Comparison of ENCODE assay signal across 11 mouse cellular contexts in genomic region chr5:64682326-64682845, GRCm38 (mm10).
DNase-seq lines count a peak whose midpoint lies in the region; ATAC-seq and TF ChIP-seq lines count a peak whose summit lies in the region.
"Had no signal": no experiment of that assay in that cellular context is flagged by ENCODE, and none has a peak within 500 bp of the region (broad histone marks: within the 10 kb centered on the region; RNA-seq: fewer than 3 reads in every experiment).

No protein-coding gene starts in this region.

- peaks cover 0 to 34% of the 10 kb centered on the region in 2 experiments; a peak in 2 of 4 replicates for H3K36me3 ChIP-seq in MEL (ENCODE audit: control insufficient read depth in 1 of 2, insufficient read depth in 2 of 2, low read length in 2 of 2)
- H3K36me3 ChIP-seq: forebrain, embryonic 15.5 days; midbrain, embryonic 13.5 days had no signal

- TF ChIP-seq CTCF in MEL (IDR thresholded peaks at IDR 0.05 in 2 of 3, conservative IDR thresholded peaks at IDR 0.05 in 1 of 3; ENCODE audit: control insufficient read depth in 1 of 3, insufficient read depth in 1 of 3, low read depth in 2 of 3, low read length in 3 of 3, poor library complexity in 1 of 3, severe bottlenecking in 1 of 3), result no peak
- no peak for TF ChIP-seq CTCF in left cerebral cortex, adult 2 months (IDR thresholded peaks at IDR 0.05)

- TF ChIP-seq POLR2A in MEL (IDR thresholded peaks at IDR 0.05; ENCODE audit: control insufficient read depth in 1 of 2, insufficient read depth in 1 of 2, low read depth in 1 of 2, low read length in 2 of 2, poor library complexity in 1 of 2), result no peak

- DNase-seq in cerebellum, postnatal 14 days, result peak; percentile 48 to 58
- no peak for DNase-seq in cerebellum, adult 11-12 months
- DNase-seq in MEL (ENCODE audit: low read depth, low spot score), result peak; percentile 70
- DNase-seq in heart, adult 9 months (ENCODE audit: low spot score in 2 of 2), result peak; percentile 44 to 75
- DNase-seq in lung, postnatal 10 days, result peak; percentile 60
- no peak for DNase-seq in right cerebral cortex, postnatal 10 days (ENCODE audit: low spot score in 2 of 2)
- no peak for DNase-seq in left cerebral cortex, adult 2 months (ENCODE audit: extremely low spot score in 1 of 2, low spot score in 2 of 2)

- H3K9me3 ChIP-seq in MEL (replicated peaks; ENCODE audit: insufficient read depth, low read length), result no peaks in the 10 kb centered on the region
- H3K9me3 ChIP-seq: forebrain, embryonic 15.5 days; midbrain, embryonic 13.5 days had no signal

- intact Hi-C loops in left cerebral cortex, adult 2 months (cut with DNase I), result no loop called here

- no peaks in the 10 kb centered on the region for H3K79me2 ChIP-seq in MEL (ENCODE audit: control insufficient read depth, insufficient read depth, low read length, poor library complexity)

- peaks cover 8 to 31% of the 10 kb centered on the region in 2 experiments for H3K4me1 ChIP-seq in MEL (ENCODE audit: control insufficient read depth in 1 of 2, insufficient read depth in 2 of 2, low read length in 2 of 2)
- H3K4me1 ChIP-seq: forebrain, embryonic 15.5 days; midbrain, embryonic 13.5 days had no signal

- no peak for TF ChIP-seq RAD21 in MEL (IDR thresholded peaks at IDR 0.05; ENCODE audit: low read depth, low read length)

- H3K27ac ChIP-seq in MEL (ENCODE audit: control insufficient read depth, low read depth, low read length), result peak overlapping the region; percentile 51
- no peak overlapping the region for H3K27ac ChIP-seq in left cerebral cortex, adult 2 months
- H3K27ac ChIP-seq: forebrain, embryonic 15.5 days; layer of hippocampus, adult 2 months; midbrain, embryonic 13.5 days had no signal

- no peak overlapping the region for H3K9ac ChIP-seq in MEL (ENCODE audit: control insufficient read depth, low read depth, low read length, poor library complexity, severe bottlenecking)
- H3K9ac ChIP-seq: forebrain, embryonic 15.5 days; midbrain, embryonic 13.5 days had no signal

- H3K4me3 ChIP-seq in MEL (ENCODE audit: control insufficient read depth in 1 of 2, insufficient read depth in 1 of 2, low read depth in 2 of 2, low read length in 2 of 2), result no peak overlapping the region
- no peak overlapping the region for H3K4me3 ChIP-seq in left cerebral cortex, adult 2 months
- H3K4me3 ChIP-seq: forebrain, embryonic 15.5 days; layer of hippocampus, adult 2 months; midbrain, embryonic 13.5 days had no signal

- ATAC-seq in megakaryocyte, adult 5-6 weeks (ENCODE audit: poor library complexity, severe bottlenecking), result no peak
- ATAC-seq: forebrain, embryonic 15.5 days; midbrain, embryonic 13.5 days had no signal

- TF ChIP-seq EP300 in MEL (IDR thresholded peaks at IDR 0.05; ENCODE audit: low read depth in 1 of 2, low read length in 2 of 2), result peak in 1 of 2 experiments; percentile 51; a peak in 1 of 4 replicates

- H3K27me3 ChIP-seq in MEL (ENCODE audit: control insufficient read depth in 1 of 2, insufficient read depth in 2 of 2, low read length in 2 of 2), result no peaks in the 10 kb centered on the region
- H3K27me3 ChIP-seq: forebrain, embryonic 15.5 days; midbrain, embryonic 13.5 days had no signal

TF ChIP-seq in MEL, 35 proteins besides CTCF, POLR2A, EP300 and RAD21:
- TF ChIP-seq MAX (IDR thresholded peaks at IDR 0.05; ENCODE audit: low read length) (no peak), MXI1 (IDR thresholded peaks at IDR 0.05; ENCODE audit: low read depth, low read length) (0 out of 2 replicates have a peak, but pooled peaks have one; percentile 13), MYB (IDR thresholded peaks at IDR 0.05; ENCODE audit: low read depth, low read length) (0 out of 2 replicates have a peak, but pooled peaks have one; percentile 14), MAFK (IDR thresholded peaks at IDR 0.05; ENCODE audit: borderline replicate concordance, low read depth, low read length) (no peak), TCF12 (IDR thresholded peaks at IDR 0.05; ENCODE audit: low read depth, low read length) (peak; percentile 39), SIN3A (IDR thresholded peaks at IDR 0.05; ENCODE audit: low read length) (peak; percentile 23; the same call in 1 of the 2 replicates), KAT2A (conservative IDR thresholded peaks at IDR 0.05; ENCODE audit: low read depth, low read length) (no peak), ZNF384 (IDR thresholded peaks at IDR 0.05; ENCODE audit: low read depth, low read length) (no peak), HCFC1 (IDR thresholded peaks at IDR 0.05; ENCODE audit: low read depth, low read length) (0 out of 2 replicates have a peak, but pooled peaks have one; percentile 39), ETS1 (IDR thresholded peaks at IDR 0.05; ENCODE audit: low read depth, low read length) (peak; percentile 56), MAZ (IDR thresholded peaks at IDR 0.05; ENCODE audit: low read depth, low read length) (no peak), RCOR1 (IDR thresholded peaks at IDR 0.05; ENCODE audit: low read depth, low read length) (peak; percentile 80), ELF1 (IDR thresholded peaks at IDR 0.05; ENCODE audit: low read depth, low read length) (peak; percentile 51; the same call in 1 of the 2 replicates)
TF ChIP-seq in MEL: peak in this region for 8.

Comparison
In these comparisons a context has a peak if more than half of its experiments do, and no peak if none do; other contexts are left out.
1. DNase-seq: peak in cerebellum, postnatal 14 days (2 of 2), MEL (single experiment), heart, adult 9 months (2 of 2) and lung, postnatal 10 days (single experiment); none in cerebellum, adult 11-12 months (single experiment), right cerebral cortex, postnatal 10 days (0 of 2) and left cerebral cortex, adult 2 months (0 of 2).